Mouse (Mus musculus) gastrocnemius, postnatal 10 days (tissue): ENCODE measurements around the gene Taf5. TPM values are rescaled to one million over a fixed set of nuclear protein-coding genes. Genes with fewer than 3 reads are reported as not detected.

Experiments used
- DNase-seq: peaks from one replicate; pipeline ENCODE4 v3.0.0; 2021; ENCODE audit warnings: mixed read lengths
- long read RNA-seq, 2 experiments: library from polyadenylated mRNA; stranded (forward); transcript quantifications; one replicate each; pipeline ENCODE4 v2.0.0; 2021
- total RNA-seq, 2 experiments: library from RNA; stranded (reverse); gene quantifications; 2 replicates each; pipeline ENCODE4 v1.2.3; 2021

The Taf5 gene
- 1 to 10 TPM; 2.4 to 3.1 TPM for total RNA-seq
- long read RNA-seq, experiment 1, transcript Taf5-201 (11 exons, 3,260 nt): major isoform, 9 of 15 reads
- long read RNA-seq, experiment 1, partial matches to known transcripts: 2 of 15 reads
- long read RNA-seq, experiment 1, other reads (novel, unspliced or antisense): 4 of 15 reads
- long read RNA-seq, experiment 2, transcript Taf5-201 (11 exons, 3,260 nt): major isoform, 9 of 12 reads
- long read RNA-seq, experiment 2, partial matches to known transcripts: 3 of 12 reads
- long read RNA-seq, experiment 2, other reads (novel, unspliced or antisense): 0 of 12 reads

DNA sequence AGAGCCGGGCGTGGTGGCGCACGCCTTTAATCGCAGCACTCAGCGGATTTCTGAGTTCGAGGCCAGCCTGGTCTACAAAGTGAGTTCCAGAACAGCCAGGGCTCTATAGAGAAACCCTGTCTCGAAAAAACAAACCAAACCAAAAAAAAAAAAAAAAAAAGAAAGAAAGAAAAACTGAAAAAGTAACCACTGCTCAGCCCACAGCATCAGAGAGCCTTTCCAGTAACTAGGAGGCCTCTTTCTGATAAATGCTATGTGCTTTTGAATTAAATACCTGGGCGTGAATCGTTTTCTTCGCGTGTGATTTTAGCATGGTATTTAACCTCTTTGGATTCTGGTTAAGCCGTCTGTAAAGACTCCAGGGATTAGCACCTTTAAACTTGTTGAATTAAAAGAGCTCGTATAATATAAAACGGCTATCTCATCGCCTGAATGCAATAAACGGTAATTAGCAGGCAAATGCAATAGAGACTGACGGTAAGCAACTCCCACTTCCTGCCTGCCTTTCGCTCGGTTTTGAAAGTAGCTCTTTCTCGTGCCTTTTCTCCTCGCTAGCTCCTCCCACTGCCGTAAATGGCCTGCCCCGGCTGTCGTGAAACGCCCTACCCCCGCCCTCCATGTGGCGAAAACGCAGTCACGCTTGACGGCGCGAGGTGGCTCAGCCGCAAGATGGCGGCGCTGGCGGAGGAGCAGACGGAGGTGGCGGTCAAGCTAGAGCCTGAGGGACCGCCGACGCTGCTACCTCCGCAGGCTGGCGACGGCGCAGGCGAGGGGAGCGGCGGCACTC, at the start of gene Taf5:
Taf5 (plus strand) TSS at position 651 of the 787 bp plus-strand sequence.
- DNase-seq: peak; percentile 95

DNA sequence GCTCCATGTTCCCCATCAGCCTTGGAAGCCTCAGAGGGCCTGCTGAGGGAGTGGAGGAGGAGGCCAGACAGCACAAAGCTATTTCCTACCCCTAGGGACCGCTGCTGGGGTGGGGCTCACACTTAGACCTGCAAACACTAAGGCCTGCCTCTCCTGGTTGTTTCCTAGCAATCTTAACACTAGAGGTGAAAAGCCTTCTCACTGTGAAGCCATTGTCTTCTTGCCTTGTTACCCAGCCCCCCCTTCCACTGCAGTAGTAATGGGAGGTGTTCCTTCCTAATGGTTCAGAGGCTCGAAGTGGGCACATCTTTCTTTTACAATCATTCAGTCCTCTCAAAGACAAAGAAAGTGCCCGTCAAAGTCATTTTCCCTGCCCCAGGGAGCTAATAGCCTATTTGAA, 49.7 kb upstream of the Taf5 start:
- DNase-seq: no peak

DNA sequence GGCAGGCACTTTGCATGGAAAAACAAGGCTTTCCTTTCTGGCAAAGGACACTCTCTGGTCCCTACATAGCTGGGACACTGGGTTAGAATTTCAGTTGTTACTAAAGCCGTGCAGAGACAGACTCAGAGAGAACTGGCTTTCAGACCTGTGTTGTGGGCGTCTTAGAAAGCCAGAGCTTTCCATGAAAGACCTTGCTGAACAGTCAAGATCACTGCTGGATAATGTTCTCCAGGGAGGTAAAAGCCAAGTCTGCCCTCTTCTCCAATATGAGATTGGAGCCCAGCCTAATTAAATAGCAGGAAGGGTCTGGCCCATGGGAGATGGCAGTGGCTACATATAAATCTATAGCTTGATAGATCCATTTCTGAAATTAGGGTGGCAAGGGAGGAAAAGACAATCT, 49.2 kb upstream of the Taf5 start:
- DNase-seq: no peak

DNA sequence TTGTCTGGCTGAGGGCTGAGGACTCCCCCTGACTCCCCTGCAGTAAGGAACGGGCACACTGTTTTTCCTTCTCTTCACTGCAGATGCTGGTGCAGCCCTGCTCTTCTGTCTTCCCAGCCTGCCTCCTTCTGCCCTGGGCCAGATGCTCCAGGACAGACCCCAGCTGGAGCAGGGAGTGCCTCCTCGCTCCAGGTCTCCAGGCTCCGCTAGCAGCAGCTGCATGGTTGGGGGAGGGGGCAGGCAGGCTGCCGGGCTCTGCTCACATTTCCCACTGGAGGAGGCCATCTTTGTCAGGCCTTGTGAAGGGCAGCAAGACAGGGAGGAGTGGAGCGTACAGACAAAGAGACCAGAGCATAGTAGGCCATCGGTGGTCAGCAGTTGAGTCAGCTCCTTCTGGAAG, 48.2 kb upstream of the Taf5 start:
- DNase-seq: no peak

DNA sequence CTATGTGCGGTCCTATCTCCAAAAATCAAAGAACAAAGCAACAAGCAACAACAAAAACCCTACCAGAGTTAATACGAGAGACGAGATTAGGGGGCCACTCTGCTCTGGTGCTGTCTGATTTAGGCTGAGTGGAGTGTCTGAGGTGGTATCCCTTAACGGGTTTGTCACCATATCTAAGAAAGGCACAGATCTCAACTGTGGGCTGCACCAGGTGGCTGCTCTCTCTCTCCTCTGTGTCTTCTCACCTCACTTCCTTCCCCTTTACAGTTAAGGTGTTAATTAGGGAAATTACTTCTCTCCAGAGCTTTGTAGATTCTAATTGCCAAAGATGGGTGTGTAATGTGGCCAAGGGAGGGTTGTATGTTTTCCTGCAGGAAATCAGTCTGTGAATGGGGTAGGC, 44.8 kb upstream of the Taf5 start:
- DNase-seq: no peak

DNA sequence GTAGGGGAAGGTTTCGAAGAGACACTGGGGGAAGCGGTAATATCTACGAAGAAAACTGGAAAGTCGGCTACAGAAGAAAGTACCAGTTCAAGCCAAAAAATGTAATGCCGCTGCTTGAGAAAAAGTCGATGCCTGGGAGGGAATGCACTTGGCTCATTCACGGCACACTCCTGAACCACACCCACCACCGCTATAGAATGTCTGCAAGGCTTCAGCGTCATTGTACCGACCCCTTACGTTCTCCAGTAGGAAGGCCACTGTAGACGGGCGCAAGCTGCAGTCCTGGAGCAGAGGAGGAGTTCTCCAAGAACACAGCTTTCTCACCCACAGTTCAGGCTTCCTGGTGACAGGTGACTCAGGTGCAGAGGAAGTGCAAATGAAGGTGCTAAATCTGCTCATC, 44.0 kb upstream of the Taf5 start:
- DNase-seq: no peak

DNA sequence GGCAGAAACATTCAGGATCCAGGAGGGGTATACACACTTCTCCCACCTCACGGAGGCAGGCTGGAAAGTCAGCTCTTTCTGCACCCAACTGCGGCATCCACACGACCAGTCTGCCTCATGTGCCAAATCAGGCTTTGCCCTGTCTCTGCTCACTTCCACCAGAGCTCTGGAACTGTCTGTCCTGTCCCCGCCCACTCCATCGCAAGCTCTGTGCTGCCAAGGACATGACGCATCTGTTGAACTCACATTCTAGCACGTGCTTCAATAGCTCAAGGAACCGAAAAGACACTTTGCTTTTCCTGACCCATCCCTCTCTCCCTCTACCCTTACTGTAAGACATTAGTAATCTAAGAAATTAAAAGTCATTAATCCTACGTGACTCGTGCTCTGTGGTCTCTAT, 42.6 kb upstream of the Taf5 start:
- DNase-seq: no peak

DNA sequence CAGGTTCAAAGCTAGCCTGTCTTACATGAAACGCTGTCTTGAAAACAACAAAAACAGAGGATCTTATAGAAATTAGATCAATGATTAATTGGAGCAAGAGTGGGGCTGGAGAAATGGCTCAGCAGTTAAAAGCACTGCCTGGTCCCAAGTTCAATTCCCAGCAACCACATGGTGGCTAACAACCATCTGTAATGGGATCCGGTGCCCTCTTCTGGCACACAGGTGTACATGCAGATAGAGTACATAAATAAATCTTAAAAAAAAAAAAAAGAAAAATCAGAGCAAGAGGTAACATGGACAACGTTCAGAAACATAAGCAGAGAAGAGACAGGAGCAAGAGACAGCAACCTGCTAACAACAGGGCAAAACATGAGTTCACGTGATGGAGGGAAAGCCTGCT, 41.0 kb upstream of the Taf5 start:
- no peak for DNase-seq

DNA sequence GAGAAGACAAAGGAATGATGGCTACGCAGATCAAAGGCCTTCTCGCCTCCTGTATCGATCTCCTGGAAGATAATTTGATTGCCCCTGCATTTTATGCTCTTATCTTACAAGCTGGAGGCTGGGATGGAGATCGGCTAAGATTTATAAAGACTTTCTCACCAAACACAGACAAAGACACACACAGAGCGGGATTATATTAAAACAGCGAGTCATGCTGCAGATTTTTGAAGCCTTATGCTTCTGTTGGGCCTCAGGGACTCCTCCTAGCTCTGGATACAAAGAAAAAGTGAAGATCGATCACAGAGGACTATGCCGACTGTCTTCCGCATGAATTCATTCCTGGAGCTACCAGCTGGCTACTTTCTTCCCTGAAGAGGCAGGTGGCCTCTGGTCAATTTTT, 37.8 kb upstream of the Taf5 start:
- no peak for DNase-seq

DNA sequence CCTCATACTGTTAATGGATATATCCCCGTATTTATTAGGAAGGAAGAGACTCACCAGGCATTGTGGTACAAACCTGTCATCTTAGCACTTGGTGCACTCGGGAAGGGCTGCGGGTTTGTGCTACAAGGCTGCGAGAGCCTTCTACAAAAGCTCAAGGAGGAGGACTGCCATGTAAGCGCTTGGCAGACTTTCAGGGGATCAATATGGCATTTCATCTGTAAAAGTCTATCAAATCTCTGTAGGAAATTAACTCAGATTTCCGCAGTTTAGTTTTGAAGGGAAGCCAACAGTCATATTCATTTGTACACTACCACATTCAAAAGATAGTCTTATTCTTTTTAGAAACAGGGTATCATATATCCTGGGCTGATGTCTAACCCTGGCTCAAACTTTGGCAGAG, 35.8 kb upstream of the Taf5 start:
- no peak for DNase-seq

DNA sequence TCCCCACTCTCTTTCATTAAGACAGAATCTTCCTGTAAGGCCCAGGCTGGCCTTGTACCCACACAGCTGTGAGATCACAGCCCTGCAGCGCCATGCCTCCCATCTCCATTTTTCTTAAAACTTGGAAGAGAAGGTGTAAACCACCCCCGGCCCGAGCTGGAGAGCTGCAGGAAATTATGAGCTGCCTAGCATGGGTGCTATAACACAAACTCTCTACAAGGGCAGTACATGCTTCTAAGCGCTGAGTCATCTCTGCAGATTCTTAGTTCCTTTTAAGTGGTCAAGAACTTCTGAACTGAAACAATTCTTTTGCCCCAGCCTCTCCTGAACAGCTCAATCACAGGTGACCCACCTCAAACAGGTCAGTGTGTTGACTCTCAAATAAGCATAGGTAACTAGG, 32.6 kb upstream of the Taf5 start:
- DNase-seq: no peak

DNA sequence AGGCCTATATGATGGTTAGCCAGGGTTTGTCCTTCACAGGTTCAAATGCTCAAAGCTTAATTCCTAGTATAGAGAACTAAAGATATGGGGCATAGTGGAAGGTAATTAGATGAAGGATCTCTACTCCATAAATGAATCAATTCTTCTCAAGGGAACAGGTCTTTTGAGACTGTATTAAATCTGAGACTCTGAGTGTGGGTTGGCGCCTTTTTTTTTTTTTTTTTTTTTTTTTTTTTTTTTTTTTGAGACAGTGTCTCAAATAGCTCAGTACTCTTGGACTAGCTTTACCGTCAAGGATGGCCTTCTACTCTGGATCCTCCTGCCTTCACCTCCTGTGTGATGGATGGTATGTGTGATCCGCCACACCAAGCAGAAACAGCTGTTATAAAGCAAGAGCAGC, 30.9 kb upstream of the Taf5 start:
- no peak for DNase-seq

DNA sequence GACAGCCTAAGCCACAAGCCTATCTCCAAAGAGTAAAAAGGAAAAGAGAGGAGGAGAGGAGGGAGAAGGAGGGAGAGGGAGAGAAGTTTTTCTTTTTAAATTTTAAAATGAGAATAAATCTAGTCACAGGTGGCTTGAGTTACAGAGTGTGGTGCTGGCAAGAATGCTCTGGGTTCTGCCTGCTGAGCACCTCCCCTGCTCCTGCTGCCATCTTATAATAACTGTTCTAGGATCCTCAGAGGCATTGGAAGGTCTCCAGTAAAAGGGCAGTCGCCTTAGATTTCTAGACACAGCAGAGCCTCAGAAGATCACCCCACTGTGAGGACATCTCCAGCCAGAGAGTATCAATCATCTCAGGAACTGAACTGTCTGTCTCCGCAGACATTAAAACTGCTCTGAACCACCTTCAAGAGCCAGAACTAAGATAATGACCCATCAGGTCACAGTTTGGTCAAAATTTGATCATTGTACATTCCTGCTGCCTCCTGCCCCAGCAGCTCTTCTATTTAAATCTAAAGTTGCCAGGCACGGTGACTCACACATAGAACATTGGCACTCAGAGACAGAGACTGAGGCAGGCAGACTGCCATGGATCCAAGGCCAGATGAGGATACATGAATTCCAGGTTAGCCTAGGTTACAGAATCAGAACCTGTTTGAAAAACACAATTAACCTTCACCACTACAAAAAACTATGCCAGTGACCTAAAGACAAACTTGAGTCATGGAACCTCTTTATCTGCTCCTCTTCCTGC, 26.6 kb upstream of the Taf5 start:
- DNase-seq: no peak

DNA sequence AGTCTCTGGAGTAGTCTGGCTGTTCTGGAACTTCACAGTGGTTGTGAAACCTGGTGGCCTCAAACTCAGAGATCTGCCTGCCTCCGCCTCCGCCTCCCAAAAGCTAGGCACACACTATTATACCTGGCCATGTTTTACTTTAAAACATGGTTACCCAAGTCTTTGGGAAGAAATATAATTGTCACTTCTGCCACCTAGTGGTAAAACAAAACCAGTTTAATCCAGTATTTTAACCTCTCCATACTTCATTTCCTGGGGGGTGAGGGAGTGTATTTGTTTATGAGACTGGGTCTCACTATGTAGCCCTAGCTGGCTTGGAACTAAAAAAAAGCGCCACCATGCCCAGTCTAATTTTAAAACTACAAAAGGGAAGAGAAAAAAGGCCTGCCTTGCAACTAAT, 23.9 kb upstream of the Taf5 start:
- no peak for DNase-seq

DNA sequence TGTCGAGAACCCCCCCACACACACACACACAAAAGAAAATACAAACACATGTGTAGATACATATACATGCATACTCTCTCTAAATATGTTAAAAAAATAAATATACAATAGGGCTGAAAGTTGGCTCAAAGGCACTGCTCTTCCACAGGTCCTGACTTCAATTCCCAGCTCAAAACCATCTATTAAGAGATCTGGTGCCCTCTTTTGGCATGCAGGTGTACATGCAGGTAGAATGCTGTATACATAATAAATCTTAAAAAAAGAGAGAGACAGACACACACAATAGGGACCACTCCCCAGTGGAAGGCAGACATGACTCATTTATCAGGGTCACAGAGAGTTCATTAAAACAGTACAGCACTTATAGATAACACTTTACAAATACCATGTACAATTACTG, 21.2 kb upstream of the Taf5 start:
- DNase-seq: no peak

DNA sequence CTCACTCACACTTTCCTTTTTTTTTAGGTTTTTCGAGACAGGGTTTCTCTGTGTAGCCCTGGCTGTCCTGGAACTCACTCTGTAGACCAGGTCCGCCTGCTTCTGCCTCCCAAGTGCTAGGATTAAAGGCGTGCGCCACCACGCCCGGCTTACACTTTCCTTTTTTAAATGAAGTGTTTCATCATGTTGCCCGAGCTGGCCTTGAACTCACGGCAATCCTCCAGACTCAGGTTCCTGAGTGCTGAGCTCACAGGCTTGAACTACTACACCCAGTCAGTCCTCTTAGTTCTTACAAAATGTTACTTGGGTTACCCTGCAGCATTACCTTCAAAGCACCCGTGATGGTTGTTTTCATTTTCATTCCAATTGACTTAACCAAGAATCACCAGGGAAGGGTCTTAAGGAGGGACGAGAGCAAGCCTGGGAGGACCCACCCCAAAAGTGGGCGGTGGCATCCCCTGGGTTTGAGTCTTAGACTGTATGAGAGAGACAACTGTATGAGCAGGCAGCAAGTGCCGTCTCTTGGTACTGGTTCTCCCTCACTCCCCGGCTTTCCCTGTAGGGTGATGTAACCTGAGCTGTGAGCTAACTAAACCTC, 20.2 kb upstream of the Taf5 start:
- DNase-seq: no peak

DNA sequence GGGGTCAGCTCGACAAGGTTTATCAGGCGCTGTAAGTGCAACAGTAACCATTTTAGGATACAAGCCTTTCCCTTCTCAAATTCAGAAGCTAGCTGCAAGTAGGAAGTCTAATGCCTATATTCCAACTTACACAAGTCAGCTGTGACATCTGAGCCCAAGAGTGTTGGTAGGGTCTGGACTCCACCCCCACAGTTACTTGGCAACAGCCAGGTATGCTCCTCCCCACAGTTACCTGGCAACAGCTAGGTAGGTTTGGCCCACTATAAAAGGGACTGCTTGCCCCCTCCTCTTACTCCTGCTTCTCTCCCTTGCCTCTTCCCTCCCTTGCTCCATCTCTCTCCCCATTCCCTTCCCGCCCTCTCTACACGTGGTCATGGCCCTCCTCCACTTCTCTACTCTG, 18.5 kb upstream of the Taf5 start:
- DNase-seq: no peak

DNA sequence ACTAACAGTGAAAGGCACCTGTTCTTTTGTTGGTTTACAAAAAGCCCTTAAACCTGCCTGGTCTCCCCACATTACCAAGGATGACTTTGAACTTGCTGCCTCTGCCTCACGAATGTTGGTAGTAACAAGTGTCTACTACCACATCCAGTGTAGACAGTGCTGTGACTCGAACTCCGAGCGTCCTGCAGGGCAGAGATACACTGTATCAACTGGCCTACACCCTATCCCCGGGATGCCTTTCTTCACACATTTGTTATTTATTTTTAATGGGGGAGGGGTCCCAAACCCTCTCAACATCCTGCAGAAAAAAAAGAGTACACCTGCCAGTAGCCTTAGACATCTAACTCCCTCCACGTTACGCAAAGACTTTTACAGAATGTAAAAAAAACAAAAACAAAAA, 17.7 kb upstream of the Taf5 start:
- DNase-seq: no peak

DNA sequence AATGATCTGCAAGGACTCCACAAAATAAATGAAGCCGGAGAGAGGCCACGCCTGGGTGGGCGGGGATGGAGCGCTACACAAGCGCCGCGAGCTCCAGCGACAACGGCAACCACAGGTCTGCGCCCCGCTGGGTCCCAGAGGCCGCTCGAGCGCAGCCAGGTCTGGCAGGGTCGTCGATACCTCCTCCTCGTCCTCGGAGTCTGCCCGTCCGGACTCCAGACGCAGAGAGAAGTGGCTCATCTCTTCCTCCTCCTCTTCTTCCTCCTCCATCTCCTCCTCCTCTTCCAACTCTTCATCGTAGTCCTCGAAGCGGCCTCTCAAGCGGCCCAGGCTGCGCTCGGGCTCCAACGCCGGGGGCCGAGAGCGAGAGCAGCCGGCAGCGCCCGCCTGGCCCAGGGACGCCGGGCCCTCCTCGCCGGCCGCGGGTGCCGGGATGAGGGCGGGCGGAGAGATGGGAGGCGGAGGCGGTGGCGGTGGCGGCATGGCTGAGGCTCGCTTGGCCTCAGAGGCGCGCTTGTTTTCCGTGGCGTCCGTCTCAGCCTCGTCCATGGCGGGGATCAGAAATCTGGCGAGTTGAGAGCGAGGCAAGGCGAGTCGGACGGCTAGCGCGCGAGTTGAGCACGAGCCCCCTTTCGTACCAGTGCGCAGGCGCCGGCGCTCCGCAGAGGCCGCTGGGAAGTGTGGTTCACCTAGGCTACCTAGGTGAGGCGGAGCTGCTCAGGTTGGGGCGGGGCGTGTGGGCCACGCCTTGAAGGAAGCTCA, 17.1 kb upstream of the Taf5 start, which contains the start of gene Pcgf6:
Pcgf6 (minus strand) TSS at position 636 of the 762 bp plus-strand sequence.
- DNase-seq: peak; percentile 71

DNA sequence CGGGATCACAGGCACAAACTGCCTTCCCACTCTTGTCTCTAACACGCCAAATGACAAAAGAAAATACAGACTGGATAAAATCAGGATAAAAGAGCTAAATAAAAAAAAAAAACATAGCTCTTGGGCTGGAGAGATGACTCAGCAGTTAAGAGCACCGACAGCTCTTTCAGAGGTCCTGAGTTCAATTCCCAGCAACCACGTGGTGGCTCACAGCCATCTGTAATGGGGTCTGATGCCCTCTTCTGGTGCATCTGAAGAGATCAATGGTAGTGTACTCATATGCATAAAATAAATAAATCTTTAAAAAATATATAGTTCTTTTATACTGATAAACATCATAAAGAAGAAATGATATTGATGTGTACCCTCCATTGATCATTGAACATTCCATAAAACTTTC, 14.6 kb upstream of the Taf5 start:
- DNase-seq: no peak

DNA sequence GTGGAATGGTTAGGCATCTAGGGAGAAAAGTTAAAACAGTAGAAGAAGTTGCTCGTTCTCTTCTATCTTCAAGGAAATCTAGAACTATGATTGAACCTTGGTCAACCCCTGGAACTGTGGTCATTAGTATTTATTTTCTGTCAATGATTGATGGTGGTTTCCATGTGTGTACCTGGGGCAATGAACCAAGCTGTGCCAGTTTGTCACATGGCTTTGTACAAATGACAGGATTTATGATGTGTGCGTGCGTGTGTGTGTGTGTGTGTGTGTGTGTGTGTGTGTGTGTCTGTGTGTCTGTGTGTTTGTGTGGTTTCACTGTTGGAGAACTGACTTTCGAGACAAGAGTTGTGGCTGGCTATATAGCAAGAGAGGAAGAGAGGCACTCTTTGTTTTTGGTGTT, 14.1 kb upstream of the Taf5 start:
- DNase-seq: no peak

DNA sequence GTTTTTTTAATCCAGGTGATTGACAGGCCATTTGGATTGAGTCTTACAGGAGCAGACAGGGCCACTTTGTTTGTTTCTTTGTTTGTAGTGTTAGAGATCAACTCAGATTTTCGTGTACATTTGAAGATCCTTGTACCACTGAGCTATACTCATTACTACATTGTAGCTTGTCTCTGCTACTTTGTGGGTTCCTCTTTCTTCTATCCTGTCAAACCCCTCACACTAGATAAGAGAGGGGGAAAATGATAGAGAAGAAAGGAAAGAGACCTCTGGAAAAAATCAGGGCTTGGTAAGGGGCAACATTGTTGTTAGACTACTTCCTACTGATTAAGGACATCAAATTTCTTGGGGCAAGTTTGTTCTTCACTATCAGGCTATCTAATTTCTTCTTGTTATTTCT, 9.9 kb upstream of the Taf5 start:
- no peak for DNase-seq
